Mouse (Mus musculus) CH12.LX (cell line): ENCODE data around the gene Sprr2j-ps.

ENCODE experiments used
- CHD1 ChIP-seq: IDR thresholded peaks from 2 replicates; pipeline ENCODE4 v1.6.1; 2012; ENCODE audit warnings: low read depth, low read length, improper control_type of control experiment, inconsistent platforms
- CTCF ChIP-seq, 2 experiments: IDR thresholded peaks in 1 of 2; conservative IDR thresholded peaks in 1 of 2; 2 replicates each; pipeline ENCODE4 v1.5.1; 2011 to 2012; ENCODE audit warnings: low read depth in 2 of 2, low read length in 2 of 2, improper control_type of control experiment in 1 of 2, inconsistent platforms in 1 of 2, mild to moderate bottlenecking in 1 of 2, moderate library complexity in 1 of 2
- E2F4 ChIP-seq: IDR thresholded peaks from 2 replicates; pipeline ENCODE4 v1.6.1; 2011; ENCODE audit warnings: low read depth, low read length, improper control_type of control experiment; ENCODE audit not compliant: insufficient replicate concordance
- EP300 ChIP-seq: IDR thresholded peaks from 2 replicates; pipeline ENCODE4 v1.6.1; 2011; ENCODE audit warnings: low read length, improper control_type of control experiment
- MAFK ChIP-seq: IDR thresholded peaks from 2 replicates; pipeline ENCODE4 v1.6.1; 2011; ENCODE audit warnings: low read length, improper control_type of control experiment; ENCODE audit not compliant: insufficient replicate concordance
- MAX ChIP-seq: IDR thresholded peaks from 2 replicates; pipeline ENCODE4 v1.6.1; 2011; ENCODE audit warnings: low read length, improper control_type of control experiment
- POLR2A ChIP-seq: IDR thresholded peaks from 2 replicates; pipeline ENCODE4 v1.6.1; 2011; ENCODE audit warnings: low read depth, mild to moderate bottlenecking, improper control_type of control experiment, low read length
- POLR2AphosphoS2 ChIP-seq: IDR thresholded peaks from 2 replicates; pipeline ENCODE4 v1.6.1; 2011; ENCODE audit warnings: low read depth, low read length, improper control_type of control experiment
- USF1 ChIP-seq: IDR thresholded peaks from 2 replicates; pipeline ENCODE4 v1.6.1; 2014; ENCODE audit warnings: low read depth, mild to moderate bottlenecking, inconsistent platforms, low read length, improper control_type of control experiment

GRCm38 (mm10) chr3:92455151-92455550 is 37.3 kb downstream of the Sprr2j-ps start:
- TF ChIP-seq CHD1 (no peak), CTCF (conservative IDR thresholded peaks at IDR 0.05 in 1 of 2, IDR thresholded peaks at IDR 0.05 in 1 of 2; ENCODE audit: low read depth in 2 of 2, low read length in 2 of 2) (no peak), POLR2A (no peak), EP300 (no peak), MAX (no peak), MAFK (no peak), POLR2AphosphoS2 (no peak), USF1 (no peak), E2F4 (no peak)
